Mouse (Mus musculus): ENCODE data around the gene Axin1.
"Not testable (repeated sequence)": the region's sequence is repeated elsewhere in the genome, so short reads cannot be mapped to it uniquely, and the experiment has no call there.

Gene Axin1

DNA sequence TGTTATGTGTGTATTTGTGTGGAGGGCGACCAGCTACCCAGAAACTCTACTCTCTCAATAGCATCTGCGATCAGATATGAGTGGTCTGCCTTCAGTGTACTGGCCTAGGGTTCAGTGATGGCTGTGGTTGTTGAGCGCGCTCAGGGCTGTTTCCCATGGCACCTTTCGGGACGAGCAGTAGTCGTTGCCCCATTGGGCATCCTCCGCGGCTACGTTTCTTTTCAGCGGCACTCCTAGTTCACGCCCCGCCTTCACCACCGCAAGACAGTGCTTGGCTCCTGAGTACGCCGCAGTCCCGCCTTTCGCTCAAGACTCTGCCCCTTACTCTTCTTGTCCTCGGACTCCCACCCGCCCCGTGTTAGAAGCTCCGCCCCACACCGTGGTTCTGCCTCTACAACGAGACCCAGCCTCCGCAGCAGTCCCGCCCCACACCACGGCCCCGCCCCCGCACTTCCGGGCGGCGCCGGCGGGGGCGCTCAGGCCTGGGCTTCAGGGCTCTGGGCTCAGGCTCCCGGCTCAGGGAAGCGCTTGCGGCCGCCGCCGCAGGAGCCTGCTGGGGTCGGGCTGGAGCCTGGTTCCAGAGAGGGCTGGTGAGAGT, at the start of gene Axin1:
Axin1 (plus strand) TSS at position 450 of the 598 bp plus-strand sequence.
- in situ Hi-C loops (cut with MboI, MseI), result no loop called here

DNA sequence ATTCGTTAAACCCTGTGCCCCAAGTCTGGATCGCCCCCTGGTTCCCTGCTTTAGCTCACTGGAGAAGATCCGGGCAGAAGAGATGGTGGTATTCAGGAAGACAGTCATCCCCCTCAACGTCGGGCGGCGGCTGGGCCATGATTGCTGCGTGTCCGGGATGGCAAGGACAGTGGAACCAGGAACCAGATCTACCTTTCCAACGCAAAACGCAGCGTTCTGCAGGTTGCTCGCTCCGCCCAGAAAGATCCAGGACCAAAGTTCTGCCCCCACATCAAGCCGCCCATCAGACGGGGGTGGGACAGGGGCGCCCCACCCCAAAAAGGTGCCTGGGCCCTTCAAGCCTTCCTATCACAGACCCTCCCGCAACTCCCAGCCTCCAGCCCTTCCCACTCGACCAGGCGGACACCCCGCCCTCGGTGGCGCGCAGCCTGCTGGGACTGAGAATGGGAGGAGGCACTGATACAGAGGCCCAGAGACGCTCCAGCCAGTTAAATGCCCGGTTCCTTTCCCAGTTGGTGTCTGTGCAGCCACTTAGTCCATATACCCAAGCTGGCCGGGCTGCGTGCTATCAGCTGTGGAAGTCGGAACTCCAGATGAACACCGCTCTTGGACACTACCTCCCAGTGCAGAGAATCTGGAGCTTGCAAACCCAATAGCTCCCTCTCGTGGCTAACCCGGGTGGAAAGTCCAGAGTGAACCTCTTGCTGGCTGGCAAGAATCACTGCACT, 48.4 kb upstream of the Axin1 start, which contains the start of gene Decr2:
Decr2 (minus strand) TSS at position 433 of the 728 bp plus-strand sequence.
- in situ Hi-C loops (cut with MboI, MseI), result no loop called here

DNA sequence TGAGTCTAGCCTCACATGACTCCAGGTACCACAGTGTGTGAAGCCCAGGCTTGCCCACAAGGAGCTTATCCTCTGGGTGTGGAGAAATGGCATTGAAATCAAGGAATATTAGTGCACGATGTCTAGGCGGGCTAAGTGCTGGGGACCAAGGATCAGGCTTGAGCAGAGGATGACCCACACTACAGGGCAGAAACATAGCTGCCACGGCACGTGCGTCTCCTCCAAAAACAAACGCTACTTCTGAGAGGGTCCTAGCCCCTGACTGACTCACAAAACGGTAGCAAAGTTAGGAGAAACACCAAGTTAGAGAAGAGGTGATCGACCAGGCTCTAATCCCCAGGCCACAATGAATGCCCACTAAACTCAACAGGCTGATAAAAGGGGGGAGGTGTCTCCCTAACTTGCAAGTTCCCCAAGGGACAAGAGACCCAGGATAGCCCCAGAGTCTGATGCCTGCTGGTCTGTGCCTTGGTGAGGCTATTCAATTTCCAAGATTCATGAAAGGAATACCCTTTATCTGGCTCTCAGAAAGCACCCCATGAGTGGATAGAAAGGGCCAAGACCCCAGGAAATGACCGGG, 43.9 kb upstream of the Axin1 start:
- in situ Hi-C loops (cut with MboI, MseI), result no loop called here

DNA sequence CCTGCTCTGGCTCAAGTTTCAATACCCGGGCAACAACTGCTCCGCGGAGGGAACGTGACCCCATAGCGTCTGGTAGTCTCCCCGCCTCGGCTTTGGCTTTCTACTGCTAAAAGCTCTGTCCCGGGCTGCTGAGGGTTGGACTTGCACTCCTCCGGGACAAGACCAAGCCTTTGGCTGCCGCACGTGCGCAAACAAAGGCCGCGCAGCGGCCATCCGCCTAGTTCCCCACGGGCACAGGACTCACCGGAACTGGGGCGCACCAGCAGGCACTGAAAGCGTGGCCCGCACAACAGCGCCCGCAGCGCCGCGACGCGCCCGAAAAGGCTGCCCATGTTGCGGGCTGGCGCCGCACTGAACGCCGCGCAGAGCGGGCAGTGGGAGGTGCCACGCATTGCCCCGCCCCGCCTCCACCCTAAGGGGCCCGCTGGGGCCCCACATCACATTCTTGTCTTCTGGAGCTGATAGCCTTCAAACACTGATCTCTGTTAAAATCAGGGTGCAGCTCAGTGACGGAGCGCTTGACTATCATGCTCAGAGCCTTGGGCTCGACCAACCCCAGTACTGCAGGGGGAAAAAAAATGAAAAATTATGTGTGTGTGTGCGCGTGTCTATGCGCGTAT, 43.3 kb upstream of the Axin1 start, which contains the start of gene Nme4:
Nme4 (minus strand) TSS at position 482 of the 620 bp plus-strand sequence.
- in situ Hi-C loops (cut with MboI, MseI), result no loop called here

DNA sequence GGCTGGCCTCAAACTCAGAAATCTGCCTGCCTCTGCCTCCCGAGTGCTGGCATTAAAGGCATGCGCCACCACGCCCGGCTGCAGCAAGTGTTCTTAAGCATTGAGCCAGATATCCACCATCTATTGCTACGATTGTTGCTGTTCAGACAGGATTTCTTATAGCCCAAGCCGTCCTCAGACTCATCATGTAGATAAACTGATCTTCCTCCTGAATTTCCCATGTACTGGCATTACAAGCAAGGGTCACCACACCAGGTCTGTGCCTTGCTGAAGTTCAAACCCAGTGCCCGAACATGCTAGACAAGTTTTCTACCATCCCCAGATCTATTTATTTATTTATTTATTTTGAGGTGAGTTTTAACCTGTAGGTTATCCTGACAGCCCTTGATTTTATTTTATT, 40.0 kb upstream of the Axin1 start:
- in situ Hi-C loops (cut with MboI, MseI), result no loop called here

DNA sequence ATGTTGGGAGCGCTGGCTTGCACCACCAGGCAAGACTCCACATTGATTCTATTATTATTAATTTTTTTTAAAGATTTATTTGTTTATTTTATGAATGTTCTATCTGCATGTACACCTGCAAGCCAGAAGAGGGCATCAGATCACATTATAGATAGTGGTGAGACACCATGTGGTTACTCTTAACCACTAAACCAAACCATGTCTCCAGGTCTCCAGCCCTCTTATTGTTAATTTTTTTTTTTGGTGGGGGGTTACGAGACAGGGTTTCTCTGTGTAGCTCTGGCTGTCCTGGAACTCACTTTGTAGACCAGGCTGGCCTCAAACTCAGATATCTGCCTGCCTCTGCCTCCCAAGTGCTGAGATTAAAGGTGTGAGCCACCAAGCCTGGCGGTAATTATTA, 39.2 kb upstream of the Axin1 start:
- in situ Hi-C loops (cut with MboI, MseI), result not testable (repeated sequence)

DNA sequence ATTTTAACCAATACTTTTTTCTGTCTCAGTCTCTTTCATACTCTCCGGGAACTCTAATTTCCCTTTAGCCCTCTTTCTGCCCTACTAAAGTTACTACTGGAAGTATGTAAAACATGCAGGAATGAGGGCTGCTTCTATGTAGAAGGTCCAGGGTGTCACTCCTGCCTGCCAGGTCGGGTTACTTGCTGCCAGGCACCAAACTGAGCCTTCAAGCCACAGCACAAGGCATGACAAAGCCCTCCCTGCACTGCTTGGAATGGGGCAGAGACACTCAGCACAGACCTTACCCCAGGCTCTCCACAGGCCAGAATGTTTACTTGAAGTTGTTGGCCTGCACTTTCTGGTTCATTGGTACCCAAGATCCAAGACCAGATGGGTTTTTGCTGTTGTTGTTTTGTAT, 38.3 kb upstream of the Axin1 start:
- in situ Hi-C loops (cut with MboI, MseI), result no loop called here

DNA sequence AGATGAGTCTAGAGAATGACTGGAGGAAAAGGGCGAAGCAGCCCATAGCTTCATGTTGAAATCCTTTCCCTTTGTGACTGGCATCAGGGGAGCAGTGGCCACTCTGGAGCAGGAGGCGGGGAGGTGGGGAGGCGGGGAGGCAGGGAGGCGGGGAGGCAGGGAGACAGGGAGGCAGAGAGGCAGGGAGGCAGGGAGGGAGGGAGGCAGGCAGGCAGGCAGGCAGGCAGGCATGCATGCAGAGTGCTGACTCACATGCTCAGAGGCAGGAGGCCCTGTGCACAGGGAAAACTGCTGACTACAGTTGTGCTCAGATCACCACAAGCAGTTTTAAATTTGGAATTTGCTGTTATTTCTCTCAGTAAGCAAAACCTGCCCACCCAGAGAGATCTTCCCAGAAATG, 37.0 kb upstream of the Axin1 start:
- in situ Hi-C loops (cut with MboI, MseI), result no loop called here

DNA sequence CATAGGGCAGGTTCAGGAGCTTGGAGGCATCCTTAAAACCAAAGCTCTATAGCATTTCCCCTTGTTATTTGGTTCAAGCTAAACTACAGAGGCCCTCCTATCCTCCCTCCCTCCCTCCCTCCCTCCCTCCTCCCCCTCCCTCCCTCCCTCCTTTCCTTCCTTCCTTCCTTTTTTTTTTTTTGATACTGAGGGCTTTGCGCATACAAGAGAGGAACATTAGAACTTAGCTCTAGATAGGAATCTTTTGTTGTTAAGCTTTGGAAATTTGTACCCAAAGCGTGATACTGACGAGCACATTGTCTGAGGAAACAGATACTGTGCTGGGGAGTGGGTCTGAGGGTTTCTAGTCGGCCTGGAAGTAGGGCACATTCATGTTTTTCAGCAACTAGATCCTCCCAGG, 32.9 kb upstream of the Axin1 start:
- in situ Hi-C loops (cut with MboI, MseI), result no loop called here

DNA sequence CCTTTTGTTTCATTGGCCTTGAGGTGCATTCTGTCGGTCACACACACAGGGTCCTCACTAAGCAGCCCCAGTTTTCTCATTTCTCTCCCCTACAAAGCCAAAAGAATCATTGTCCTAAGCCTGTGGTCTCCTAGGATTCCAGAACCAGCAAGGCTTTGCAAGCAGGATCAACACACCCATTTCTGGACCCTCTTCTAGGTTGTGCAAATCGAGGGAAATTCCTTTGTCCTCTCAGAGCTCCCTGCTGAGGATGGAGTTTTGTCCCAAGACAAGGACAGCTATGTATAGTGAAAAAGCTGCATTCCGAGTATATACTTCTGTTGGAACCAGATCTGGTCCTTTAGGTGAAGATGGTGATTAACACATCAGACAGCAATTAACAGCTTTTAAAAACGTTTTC, 28.3 kb upstream of the Axin1 start:
- in situ Hi-C loops (cut with MboI, MseI), result no loop called here

DNA sequence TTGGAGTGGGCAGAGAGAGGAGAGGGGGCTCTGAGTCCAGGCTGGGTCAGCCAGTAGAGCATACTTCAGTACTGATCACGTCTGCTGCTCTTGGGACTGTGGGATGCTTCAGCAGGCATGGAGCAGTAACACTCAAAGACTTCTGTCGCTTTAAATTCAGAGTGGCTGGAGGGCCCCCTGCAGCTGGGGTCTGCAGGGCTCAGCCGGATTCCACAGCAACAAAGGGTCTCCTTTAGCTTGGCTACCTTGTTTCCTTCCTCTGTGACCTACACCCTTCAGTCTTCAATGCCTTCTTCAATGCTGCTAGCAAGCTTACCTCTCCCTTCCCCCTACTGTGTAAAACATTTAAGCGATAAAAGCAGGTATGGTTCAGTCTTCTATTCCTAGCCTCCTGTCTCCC, 27.5 kb upstream of the Axin1 start:
- in situ Hi-C loops (cut with MboI, MseI), result no loop called here

DNA sequence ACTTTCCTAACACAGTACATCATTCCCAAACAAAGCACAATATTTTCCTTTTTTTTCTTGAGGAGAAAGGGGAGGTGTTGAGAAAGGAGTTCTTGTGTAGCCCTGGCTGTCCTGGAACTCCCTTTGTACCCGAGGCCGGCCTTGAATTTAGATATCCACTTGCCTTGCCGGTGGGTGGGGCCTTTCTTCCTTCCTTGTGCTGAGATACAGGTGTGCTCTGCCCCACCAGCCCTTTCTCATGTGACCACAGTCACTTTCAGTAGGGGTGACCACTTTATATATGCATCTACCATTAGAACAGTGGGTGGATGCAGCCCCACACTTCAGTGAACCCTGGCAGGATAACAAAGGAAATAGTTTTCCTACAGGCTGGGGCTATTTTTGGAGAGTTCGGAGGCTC, 26.8 kb upstream of the Axin1 start:
- in situ Hi-C loops (cut with MboI, MseI), result no loop called here

DNA sequence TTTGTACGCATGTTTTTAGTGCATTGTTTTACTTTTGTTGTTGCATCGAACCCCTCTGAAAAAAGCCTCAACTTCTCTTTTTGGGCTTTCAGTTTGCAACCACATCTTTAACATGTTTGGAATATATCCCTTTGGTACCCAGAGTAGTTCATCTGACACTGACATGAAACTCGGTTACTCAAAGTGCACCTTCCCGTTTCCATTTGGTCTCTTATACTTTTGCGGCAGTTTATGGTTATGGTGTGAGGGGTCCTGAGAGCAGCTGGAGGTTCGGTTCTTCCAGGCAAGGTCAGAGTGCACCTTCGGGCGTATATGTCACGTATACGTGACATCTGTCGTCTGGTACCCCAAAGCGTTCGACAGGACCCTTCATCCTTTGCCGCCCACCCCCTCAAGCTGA, 25.7 kb upstream of the Axin1 start:
- in situ Hi-C loops (cut with MboI, MseI), result no loop called here

DNA sequence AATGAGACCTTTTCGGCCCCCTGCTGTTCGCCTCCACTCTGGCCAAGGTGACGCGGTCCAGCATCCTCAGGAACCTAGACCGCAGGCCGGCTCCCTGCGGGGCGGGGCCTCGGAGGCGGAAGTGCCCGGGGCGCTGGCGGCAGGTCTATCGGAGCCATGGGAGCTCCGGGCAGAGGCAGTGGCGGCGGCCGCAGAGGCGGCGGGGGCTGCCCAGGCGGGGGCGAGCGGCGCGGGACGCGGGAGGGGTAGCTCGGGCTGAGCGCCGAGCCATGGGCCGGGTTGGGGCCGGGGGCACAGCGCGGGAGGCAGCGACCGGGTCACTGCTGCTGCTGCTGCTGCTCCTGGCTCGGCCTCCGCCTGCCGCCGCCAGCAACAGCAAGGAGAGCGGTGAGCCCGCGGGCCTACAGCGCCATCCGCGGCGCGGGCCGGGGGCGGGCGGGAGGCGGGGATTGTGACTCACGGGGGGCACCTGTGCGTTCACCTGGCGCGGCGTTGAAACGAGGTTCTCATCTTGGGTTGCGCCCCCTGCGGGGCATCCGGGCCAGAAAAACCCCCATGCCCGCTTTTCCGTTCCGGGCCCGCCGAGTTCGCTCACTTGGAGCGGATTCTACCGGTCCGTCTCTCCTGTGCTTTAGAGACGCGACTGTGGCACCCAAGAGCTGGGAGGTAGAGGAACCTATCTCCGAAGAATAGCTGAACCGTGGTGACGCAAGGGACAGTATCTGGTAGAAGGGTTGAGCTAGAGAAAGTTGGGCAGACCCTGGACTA, 25.1 kb upstream of the Axin1 start, which contains the start of gene Tmem8:
Tmem8 (plus strand) TSS at position 119 of the 768 bp plus-strand sequence.
- in situ Hi-C loops (cut with MboI, MseI), result no loop called here

DNA sequence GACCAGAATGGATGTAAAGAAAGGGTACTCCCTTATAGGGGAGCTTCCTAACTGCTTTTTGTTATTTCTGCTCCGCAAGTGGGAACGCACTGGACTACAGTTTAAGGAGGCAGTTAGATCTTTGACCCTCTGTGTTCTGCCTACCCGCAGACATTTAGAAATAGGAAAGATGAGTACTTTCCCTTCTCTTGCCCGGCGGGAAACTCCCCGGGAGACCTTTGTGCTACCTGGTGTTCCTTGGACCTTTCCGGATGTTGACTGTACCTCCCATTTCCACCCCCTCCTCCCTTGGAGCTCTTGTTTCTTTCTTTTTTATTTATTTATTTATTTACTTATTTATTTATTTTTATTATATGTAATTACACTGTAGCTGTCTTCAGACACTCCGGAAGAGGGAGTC, 24.4 kb upstream of the Axin1 start:
- in situ Hi-C loops (cut with MboI, MseI), result no loop called here

DNA sequence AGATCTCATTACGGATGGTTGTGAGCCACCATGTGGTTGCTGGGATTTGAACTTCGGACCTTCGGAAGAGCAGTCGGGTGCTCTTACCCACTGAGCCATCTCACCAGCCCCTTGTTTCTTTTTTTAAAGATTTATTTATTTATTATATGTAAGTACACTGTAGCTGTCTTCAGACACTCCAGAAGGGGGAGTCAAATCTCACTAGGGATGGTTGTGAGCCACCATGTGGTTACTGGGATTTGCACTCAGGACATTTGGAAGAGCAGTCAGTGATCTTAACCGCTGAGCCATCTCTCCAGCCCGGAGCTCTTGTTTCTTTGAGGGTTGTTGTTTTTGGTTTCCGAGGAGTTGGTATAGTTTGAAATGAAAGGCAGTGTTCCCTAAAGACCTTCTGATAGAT, 24.0 kb upstream of the Axin1 start:
- in situ Hi-C loops (cut with MboI, MseI), result not testable (repeated sequence)

DNA sequence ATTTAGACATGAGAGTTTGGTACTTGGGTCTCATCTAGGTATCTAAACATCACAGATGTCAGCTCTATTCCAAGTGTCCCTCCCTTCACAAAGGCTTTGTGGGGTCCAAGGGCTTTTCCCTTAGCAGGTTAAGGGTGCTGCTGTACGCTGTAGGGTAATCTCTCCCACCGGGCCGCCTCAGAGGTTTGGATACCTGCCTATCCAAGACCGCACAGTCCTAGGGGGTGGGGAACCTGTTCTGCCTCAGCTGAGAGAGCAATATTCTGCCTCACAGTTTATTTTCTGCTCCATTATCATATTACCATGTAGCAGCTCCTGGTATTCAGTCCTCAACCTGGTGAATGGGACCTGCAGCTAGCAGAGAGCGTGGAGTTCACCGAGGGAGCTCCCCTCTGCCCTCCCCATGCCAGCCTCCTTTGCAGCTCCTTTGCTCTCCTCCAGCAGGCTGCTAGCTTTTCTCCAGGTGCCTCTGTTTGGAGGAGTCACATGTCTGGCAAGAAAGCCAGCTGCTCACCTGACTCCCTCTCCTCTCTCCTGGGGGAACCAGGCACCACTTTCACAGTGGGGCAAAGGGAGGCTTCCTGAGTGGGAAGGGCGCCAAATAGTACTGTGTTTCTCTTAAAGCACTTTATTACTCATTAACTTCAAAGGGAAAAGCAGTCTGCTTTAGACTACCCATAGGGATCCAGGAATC, 23.1 kb upstream of the Axin1 start:
- in situ Hi-C loops (cut with MboI, MseI), result no loop called here

DNA sequence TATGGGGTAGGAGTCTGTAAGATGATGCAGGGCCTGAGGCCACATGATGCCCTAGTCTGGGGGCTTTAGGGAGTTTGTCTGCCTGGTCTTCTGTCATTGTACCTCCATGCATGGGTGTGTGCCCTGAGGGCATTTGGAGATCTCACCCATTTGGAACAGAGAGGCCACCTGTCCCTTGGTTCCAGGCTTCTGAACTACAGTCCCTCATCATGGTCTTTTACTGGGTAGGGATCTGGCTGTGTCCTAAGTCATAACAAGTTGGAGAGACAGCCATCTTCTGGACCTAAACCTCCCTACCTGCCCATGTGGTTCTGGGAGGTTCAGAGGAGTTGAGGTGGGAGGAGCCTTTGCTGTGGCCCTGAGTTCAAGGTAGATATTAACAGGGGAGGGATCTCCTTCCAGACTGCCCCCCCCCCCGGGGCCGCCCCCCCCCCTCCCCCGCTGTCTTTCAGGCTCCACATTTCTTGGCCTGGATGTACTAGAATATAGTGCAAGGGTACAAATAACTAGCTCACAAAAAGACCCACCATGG, 22.5 kb upstream of the Axin1 start:
- in situ Hi-C loops (cut with MboI, MseI), result no loop called here

DNA sequence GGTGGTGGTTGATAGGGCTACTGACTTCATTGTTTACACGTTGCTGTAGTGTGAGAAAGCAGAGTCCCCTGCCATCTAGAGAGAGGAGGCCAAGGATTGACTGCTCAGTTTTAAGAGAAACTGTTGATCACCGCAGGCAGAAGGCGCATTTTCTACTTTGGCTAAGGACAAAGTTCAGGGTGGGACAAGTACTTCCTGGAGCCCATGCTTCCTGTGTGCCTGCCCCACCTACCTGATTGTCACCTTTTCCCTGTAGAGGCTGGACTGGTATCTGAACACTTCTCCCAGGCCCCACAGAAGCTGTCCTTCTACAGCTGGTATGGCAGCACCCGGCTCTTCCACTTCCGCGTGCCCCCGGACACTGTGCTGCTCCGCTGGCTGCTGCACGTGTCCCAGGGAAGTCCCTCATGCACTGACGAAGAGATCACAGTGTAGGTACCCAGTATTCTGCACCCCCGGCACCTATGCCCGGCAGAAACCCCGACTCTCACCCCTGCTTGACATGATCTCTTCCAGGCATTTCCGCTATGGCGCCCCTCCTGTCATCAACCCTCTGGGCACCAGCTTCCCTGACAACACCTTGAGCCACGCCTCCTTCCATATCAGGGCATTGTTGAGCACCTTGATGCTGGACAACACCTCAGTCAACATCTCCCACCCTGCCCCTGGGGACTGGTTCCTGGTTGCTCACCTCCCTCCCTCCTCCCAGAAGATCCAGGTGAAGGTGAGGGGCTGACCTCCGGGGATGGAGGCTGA, 21.8 kb upstream of the Axin1 start:
- in situ Hi-C loops (cut with MboI, MseI), result no loop called here
